Mouse (Mus musculus): ENCODE measurements around the gene Gm21897. TPM values are rescaled to one million over a fixed set of nuclear protein-coding genes. Genes with fewer than 3 reads are reported as not detected.
"Not testable (repeated sequence)": the region's sequence is repeated elsewhere in the genome, so short reads cannot be mapped to it uniquely, and the experiment has no call there.

Gm21897 gene
- polyA plus RNA-seq (2015; fragmentation: Nextera tagmentation; extraction: Ambion mirVana) = not detected in 2 replicates

GRCm38 (mm10) chr16:15317158-15317557 lies at the start of gene Gm21897:
TSS of gene Gm21897 (plus strand) at chr16:15317458.
- H3K36me3 ChIP-seq; H3K9ac ChIP-seq; H3K4me1 ChIP-seq (replicated peaks); H3K9me3 ChIP-seq; ATAC-seq (ENCODE audit: low FRiP score); H3K27me3 ChIP-seq; H3K4me2 ChIP-seq; H3K4me3 ChIP-seq; H3K27ac ChIP-seq: not testable (repeated sequence)
- WGBS = no CpG with 5 or more reads among the region's 4 CpGs

GRCm38 (mm10) chr16:15272291-15272690 lies 45.0 kb upstream of the Gm21897 start:
- 0 out of 2 replicates have a peak, but pooled peaks cover 2% of the 10 kb centered on the region for H3K9me3 ChIP-seq
- no peak overlapping the region for H3K4me2 ChIP-seq
- no peak for ATAC-seq (ENCODE audit: low FRiP score)
- no peak overlapping the region for H3K9ac ChIP-seq
- H3K4me1 ChIP-seq (replicated peaks) = no peaks in the 10 kb centered on the region
- H3K36me3 ChIP-seq = no peaks in the 10 kb centered on the region
- no peaks in the 10 kb centered on the region for H3K27me3 ChIP-seq
- no peak overlapping the region for H3K4me3 ChIP-seq
- H3K27ac ChIP-seq = no peak overlapping the region
- WGBS = 77% methylated on average over 1 of the region's 1 CpGs

GRCm38 (mm10) chr16:15277461-15277860 lies 39.8 kb upstream of the Gm21897 start:
- H3K9me3 ChIP-seq = 0 out of 2 replicates have a peak, but pooled peaks cover 5% of the 10 kb centered on the region
- H3K27me3 ChIP-seq = no peaks in the 10 kb centered on the region
- no peak overlapping the region for H3K9ac ChIP-seq
- no peaks in the 10 kb centered on the region for H3K4me1 ChIP-seq (replicated peaks)
- H3K27ac ChIP-seq = no peak overlapping the region
- H3K4me2 ChIP-seq = no peak overlapping the region
- H3K36me3 ChIP-seq = no peaks in the 10 kb centered on the region
- H3K4me3 ChIP-seq = no peak overlapping the region
- no peak for ATAC-seq (ENCODE audit: low FRiP score)

GRCm38 (mm10) chr16:15293041-15293440 lies 24.2 kb upstream of the Gm21897 start:
- H3K36me3 ChIP-seq = no peaks in the 10 kb centered on the region
- no peaks in the 10 kb centered on the region for H3K9me3 ChIP-seq
- 54% methylated on average over 3 of the region's 3 CpGs for WGBS
- H3K4me1 ChIP-seq (replicated peaks) = no peaks in the 10 kb centered on the region
- no peak for ATAC-seq (ENCODE audit: low FRiP score)
- no peaks in the 10 kb centered on the region for H3K27me3 ChIP-seq
- H3K4me2 ChIP-seq = no peak overlapping the region
- no peak overlapping the region for H3K27ac ChIP-seq
- no peak overlapping the region for H3K9ac ChIP-seq
- H3K4me3 ChIP-seq = no peak overlapping the region

- no peak overlapping the region for H3K27ac ChIP-seq
- H3K4me2 ChIP-seq = no peak overlapping the region
- H3K4me3 ChIP-seq = no peak overlapping the region
- WGBS = 74% methylated on average over 1 of the region's 1 CpGs
- no peaks in the 10 kb centered on the region for H3K27me3 ChIP-seq
- H3K9ac ChIP-seq = no peak overlapping the region
- no peak for ATAC-seq (ENCODE audit: low FRiP score)
- H3K36me3 ChIP-seq = no peaks in the 10 kb centered on the region
- H3K9me3 ChIP-seq = no peaks in the 10 kb centered on the region
- no peaks in the 10 kb centered on the region for H3K4me1 ChIP-seq (replicated peaks)
These were observed 23.0 kb upstream of the Gm21897 start for GRCm38 (mm10) chr16:15294289-15294688.

- Histone ChIP-seq H3K4me2 (no peak overlapping the region), H3K27me3 (no peaks in the 10 kb centered on the region), H3K4me1 (replicated peaks) (no peaks in the 10 kb centered on the region), H3K27ac (no peak overlapping the region), H3K36me3 (no peaks in the 10 kb centered on the region), H3K9ac (no peak overlapping the region), H3K4me3 (no peak overlapping the region), H3K9me3 (no peaks in the 10 kb centered on the region)
- no peak for ATAC-seq (ENCODE audit: low FRiP score)
- WGBS = 76% methylated on average over 8 of the region's 8 CpGs
These were observed 22.2 kb upstream of the Gm21897 start for GRCm38 (mm10) chr16:15294911-15295659.

GRCm38 (mm10) chr16:15334526-15334925 lies 17.3 kb downstream of the Gm21897 start:
- no peak for ATAC-seq (ENCODE audit: low FRiP score)
- no peak overlapping the region for H3K27ac ChIP-seq
- no peaks in the 10 kb centered on the region for H3K9me3 ChIP-seq
- no peaks in the 10 kb centered on the region for H3K27me3 ChIP-seq
- no peak overlapping the region for H3K4me3 ChIP-seq
- no peak overlapping the region for H3K9ac ChIP-seq
- H3K4me2 ChIP-seq = no peak overlapping the region
- no peaks in the 10 kb centered on the region for H3K36me3 ChIP-seq
- H3K4me1 ChIP-seq (replicated peaks) = no peaks in the 10 kb centered on the region

- Histone ChIP-seq H3K36me3 (no peaks in the 10 kb centered on the region), H3K4me1 (replicated peaks) (no peaks in the 10 kb centered on the region), H3K9ac (no peak overlapping the region), H3K9me3 (no peaks in the 10 kb centered on the region), H3K27ac (no peak overlapping the region), H3K4me2 (no peak overlapping the region), H3K4me3 (no peak overlapping the region), H3K27me3 (no peaks in the 10 kb centered on the region)
- WGBS = 88% methylated on average over 4 of the region's 4 CpGs
- no peak for ATAC-seq (ENCODE audit: low FRiP score)
These were observed 21.8 kb downstream of the Gm21897 start for GRCm38 (mm10) chr16:15339051-15339450.

GRCm38 (mm10) chr16:15346045-15346444 lies 28.8 kb downstream of the Gm21897 start:
- no peak for ATAC-seq (ENCODE audit: low FRiP score)
- Histone ChIP-seq H3K27me3 (no peaks in the 10 kb centered on the region), H3K9me3 (no peaks in the 10 kb centered on the region), H3K27ac (no peak overlapping the region), H3K9ac (no peak overlapping the region), H3K4me1 (replicated peaks) (no peaks in the 10 kb centered on the region), H3K36me3 (no peaks in the 10 kb centered on the region), H3K4me2 (no peak overlapping the region), H3K4me3 (no peak overlapping the region)
- 64% methylated on average over 1 of the region's 1 CpGs for WGBS

- Histone ChIP-seq H3K9me3 (no peaks in the 10 kb centered on the region), H3K27ac (no peak overlapping the region), H3K4me1 (replicated peaks) (no peaks in the 10 kb centered on the region), H3K27me3 (no peaks in the 10 kb centered on the region), H3K4me3 (no peak overlapping the region), H3K9ac (no peak overlapping the region), H3K4me2 (no peak overlapping the region), H3K36me3 (no peaks in the 10 kb centered on the region)
- no peak for ATAC-seq (ENCODE audit: low FRiP score)
- WGBS = 85% methylated on average over 2 of the region's 2 CpGs
These were observed 32.1 kb downstream of the Gm21897 start for GRCm38 (mm10) chr16:15349381-15349780.

GRCm38 (mm10) chr16:15351301-15351700 lies 34.0 kb downstream of the Gm21897 start:
- WGBS = 73% methylated on average over 1 of the region's 1 CpGs
- H3K4me3 ChIP-seq = no peak overlapping the region
- ATAC-seq (ENCODE audit: low FRiP score) = no peak

GRCm38 (mm10) chr16:15352320-15352719 lies 35.1 kb downstream of the Gm21897 start:
- H3K4me2 ChIP-seq = no peak overlapping the region
- no peaks in the 10 kb centered on the region for H3K27me3 ChIP-seq
- WGBS = 53% methylated on average over 2 of the region's 2 CpGs
- H3K9me3 ChIP-seq = no peaks in the 10 kb centered on the region
- H3K27ac ChIP-seq = no peak overlapping the region
- H3K4me3 ChIP-seq = no peak overlapping the region
- H3K4me1 ChIP-seq (replicated peaks) = no peaks in the 10 kb centered on the region
- no peak for ATAC-seq (ENCODE audit: low FRiP score)
- H3K9ac ChIP-seq = no peak overlapping the region
- H3K36me3 ChIP-seq = no peaks in the 10 kb centered on the region

More at GRCm38 (mm10) chr16:15351301-15351700, 34.0 kb downstream of the Gm21897 start:
- no peak overlapping the region for H3K27ac ChIP-seq
- H3K4me1 ChIP-seq (replicated peaks) = no peaks in the 10 kb centered on the region
- H3K27me3 ChIP-seq = no peaks in the 10 kb centered on the region
- no peak overlapping the region for H3K9ac ChIP-seq
- no peaks in the 10 kb centered on the region for H3K9me3 ChIP-seq
- no peak overlapping the region for H3K4me2 ChIP-seq
- no peaks in the 10 kb centered on the region for H3K36me3 ChIP-seq

- no peaks in the 10 kb centered on the region for H3K36me3 ChIP-seq
- no peak overlapping the region for H3K27ac ChIP-seq
- 86% methylated on average over 2 of the region's 2 CpGs for WGBS
- H3K4me1 ChIP-seq (replicated peaks) = no peaks in the 10 kb centered on the region
- H3K27me3 ChIP-seq = no peaks in the 10 kb centered on the region
- H3K4me2 ChIP-seq = no peak overlapping the region
- H3K9ac ChIP-seq = no peak overlapping the region
- H3K9me3 ChIP-seq = no peaks in the 10 kb centered on the region
- no peak overlapping the region for H3K4me3 ChIP-seq
- ATAC-seq (ENCODE audit: low FRiP score) = no peak
These were observed 37.6 kb downstream of the Gm21897 start for GRCm38 (mm10) chr16:15354901-15355300.

Measured in hindbrain, embryonic 13.5 days (tissue).